Mouse (Mus musculus): ENCODE measurements around the gene Ost4. TPM values are rescaled to one million over a fixed set of nuclear protein-coding genes. Genes with fewer than 3 reads are reported as not detected.
A peak's percentile ranks its signal among the peaks of the same experiment; 100 is the strongest.

Ost4 gene
- total and polyA plus RNA-seq, 2 experiments from 2014 or later = 116 to 190 TPM

DNA sequence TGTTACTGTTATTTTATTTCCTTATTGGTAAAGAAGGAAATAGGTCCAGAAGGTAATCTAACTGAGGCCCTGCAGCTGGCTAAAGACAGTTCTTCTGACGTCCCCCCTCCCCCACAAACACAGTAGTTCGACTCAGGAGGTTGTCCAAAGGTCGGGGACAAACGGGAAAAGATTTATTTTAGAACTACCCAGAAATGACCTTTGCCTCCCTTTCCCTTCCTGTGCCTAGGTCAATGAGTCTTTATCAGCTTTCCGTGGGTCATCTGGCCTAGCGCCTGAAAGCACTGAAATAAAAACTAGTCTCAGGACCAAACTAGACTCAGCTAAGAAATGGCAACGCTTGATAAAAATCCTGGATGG lies 1.7 kb upstream of the Ost4 start:
- Histone ChIP-seq H3K36me3 (ENCODE audit: insufficient read depth) (peaks cover 20% of the 10 kb centered on the region), H3K27me3 (ENCODE audit: insufficient read depth, low read length) (no peaks in the 10 kb centered on the region), H3K4me1 (ENCODE audit: insufficient read depth) (peaks cover 10% of the 10 kb centered on the region), H3K27ac (ENCODE audit: low read depth, low read length) (no peak overlapping the region), H3K9me3 (ENCODE audit: low read length) (no peaks in the 10 kb centered on the region), H3K4me3 (ENCODE audit: low read depth, low read length) (no peak overlapping the region), H3K9ac (no peak overlapping the region), H3K4me2 (ENCODE audit: low read depth) (no peak overlapping the region)
- ATAC-seq = no peak
- 71% methylated on average over 7 of the region's 7 CpGs for WGBS
- no peak for DNase-seq
- TF ChIP-seq CTCF (IDR thresholded peaks at IDR 0.05; ENCODE audit: low read depth) = no peak

DNA sequence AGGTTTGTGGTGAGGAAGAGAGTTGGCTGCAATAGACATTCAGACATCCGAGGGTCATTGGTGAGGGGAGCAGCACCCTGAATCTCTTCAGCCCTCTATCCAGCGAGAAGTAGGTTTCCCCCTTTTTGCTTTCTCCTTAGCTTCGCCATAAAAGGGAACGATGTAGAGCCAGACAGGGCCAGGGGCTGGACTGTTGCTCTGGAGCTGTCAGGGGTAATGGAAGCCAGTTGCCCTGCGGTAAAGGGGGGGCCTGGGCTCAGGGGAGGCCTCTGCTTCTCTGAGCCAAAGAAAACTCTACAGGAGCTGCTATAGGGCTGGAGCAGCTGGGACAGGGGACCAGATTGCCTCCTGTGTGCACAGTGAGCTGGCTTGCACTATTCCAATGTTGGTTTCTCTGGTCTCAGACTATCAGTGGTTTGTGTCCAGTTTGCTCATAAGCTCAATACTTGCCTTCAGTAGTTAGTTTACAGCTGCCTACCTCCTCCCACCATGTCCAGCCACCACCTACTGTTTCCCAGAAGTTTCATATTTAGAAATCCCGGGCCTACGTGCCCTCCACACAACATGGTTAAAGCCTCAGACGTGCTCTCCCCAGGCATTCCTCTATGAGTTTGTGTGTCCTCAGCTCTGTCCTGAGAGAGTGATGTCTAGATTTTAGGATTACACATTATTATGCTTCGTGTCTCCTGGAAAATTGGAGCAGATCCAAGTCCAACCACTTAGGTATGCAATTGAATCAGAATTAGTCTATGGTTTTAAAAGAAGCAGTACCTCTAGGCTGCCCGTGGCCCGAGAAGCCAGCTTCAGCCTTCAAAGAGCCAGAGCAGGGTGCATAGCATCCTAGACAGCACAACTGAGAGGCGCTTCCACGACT lies 1.1 kb upstream of the Ost4 start:
- Histone ChIP-seq H3K4me2 (ENCODE audit: low read depth) (peak overlapping the region; percentile 96), H3K4me1 (ENCODE audit: insufficient read depth) (peaks cover 10% of the 10 kb centered on the region), H3K27ac (ENCODE audit: low read depth, low read length) (no peak overlapping the region), H3K4me3 (ENCODE audit: low read depth, low read length) (peak overlapping the region; percentile 69), H3K36me3 (ENCODE audit: insufficient read depth) (peaks cover 26% of the 10 kb centered on the region), H3K9me3 (ENCODE audit: low read length) (no peaks in the 10 kb centered on the region), H3K27me3 (ENCODE audit: insufficient read depth, low read length) (no peaks in the 10 kb centered on the region), H3K9ac (peak overlapping the region; percentile 84)
- ATAC-seq = no peak
- no peak for DNase-seq
- TF ChIP-seq CTCF (IDR thresholded peaks at IDR 0.05; ENCODE audit: low read depth) = no peak
- 49% methylated on average over 13 of the region's 13 CpGs for WGBS

- H3K36me3 ChIP-seq (ENCODE audit: insufficient read depth) = peaks cover 52% of the 10 kb centered on the region
- 92% methylated on average over 5 of the region's 5 CpGs for WGBS
- H3K4me2 ChIP-seq (ENCODE audit: low read depth) = no peak overlapping the region
- H3K27me3 ChIP-seq (ENCODE audit: insufficient read depth, low read length) = no peaks in the 10 kb centered on the region
- H3K4me1 ChIP-seq (ENCODE audit: insufficient read depth) = 0 out of 2 replicates have a peak, but pooled peaks cover 4% of the 10 kb centered on the region
- ATAC-seq = no peak
- no peaks in the 10 kb centered on the region for H3K9me3 ChIP-seq (ENCODE audit: low read length)
- no peak for DNase-seq
- no peak for TF ChIP-seq CTCF (IDR thresholded peaks at IDR 0.05; ENCODE audit: low read depth)
- no peak overlapping the region for H3K4me3 ChIP-seq (ENCODE audit: low read depth, low read length)
- H3K27ac ChIP-seq (ENCODE audit: low read depth, low read length) = no peak overlapping the region
- H3K9ac ChIP-seq = no peak overlapping the region
These were observed 5.7 kb downstream of the Ost4 start for GRCm38 (mm10) chr5:30901860-30902259.

- Histone ChIP-seq H3K27me3 (ENCODE audit: insufficient read depth, low read length) (no peaks in the 10 kb centered on the region), H3K36me3 (ENCODE audit: insufficient read depth) (peaks cover 47% of the 10 kb centered on the region), H3K4me3 (ENCODE audit: low read depth, low read length) (peak overlapping the region; percentile 85), H3K4me1 (ENCODE audit: insufficient read depth) (peaks cover 9% of the 10 kb centered on the region), H3K4me2 (ENCODE audit: low read depth) (peak overlapping the region; percentile 85), H3K9me3 (ENCODE audit: low read length) (no peaks in the 10 kb centered on the region), H3K9ac (0 out of 2 replicates have a peak overlapping the region, but pooled peaks have one; percentile 90), H3K27ac (ENCODE audit: low read depth, low read length) (peak overlapping the region; percentile 98; the same call in 1 of the 2 replicates)
- no peak for DNase-seq
- ATAC-seq = no peak
- 86% methylated on average over 7 of the region's 7 CpGs for WGBS
- no peak for TF ChIP-seq CTCF (IDR thresholded peaks at IDR 0.05; ENCODE audit: low read depth)
These were observed 17.2 kb downstream of the Ost4 start for GRCm38 (mm10) chr5:30890375-30890774.

DNA sequence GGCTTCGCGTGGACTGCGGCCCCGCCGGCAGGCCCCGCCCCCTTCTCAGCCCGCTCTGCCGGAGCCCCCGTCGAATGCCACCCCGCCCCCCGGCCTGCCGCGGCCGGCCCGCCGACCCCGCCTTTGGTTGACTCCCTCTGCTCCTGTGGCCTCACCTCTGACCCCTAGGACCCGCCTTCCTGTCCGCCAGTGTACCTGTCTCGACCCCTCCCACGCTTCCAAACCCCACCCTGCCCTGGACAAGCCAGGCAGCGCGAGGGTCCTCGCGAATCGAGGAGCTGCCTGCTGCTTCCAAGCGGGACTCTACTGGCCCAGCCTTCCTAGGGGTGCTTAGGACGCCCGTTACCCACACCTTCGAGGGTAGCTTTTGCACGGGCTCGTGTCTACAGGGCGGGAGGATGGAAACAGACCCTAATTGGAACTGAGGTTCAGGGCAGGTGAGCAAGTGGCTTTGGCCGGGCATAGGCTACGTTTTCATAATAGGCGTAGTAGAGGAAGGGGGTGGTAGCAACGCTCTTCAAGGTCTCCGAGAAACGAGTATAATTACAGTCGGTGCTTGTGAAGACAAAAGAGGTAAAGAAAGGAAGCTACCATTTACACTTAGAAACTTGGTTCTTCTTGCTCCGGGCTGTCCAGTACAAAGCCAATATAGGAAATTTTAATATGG lies 18.4 kb downstream of the Ost4 start:
- DNase-seq (peak; percentile 68), ATAC-seq (no peak; the same call in 1 of the 2 replicates)
- 1% methylated on average over 40 of the region's 42 CpGs for WGBS
- Histone ChIP-seq H3K9ac (peak overlapping the region; percentile 90), H3K36me3 (ENCODE audit: insufficient read depth) (peaks cover 36% of the 10 kb centered on the region), H3K27ac (ENCODE audit: low read depth, low read length) (peak overlapping the region; percentile 98), H3K27me3 (ENCODE audit: insufficient read depth, low read length) (no peaks in the 10 kb centered on the region), H3K9me3 (ENCODE audit: low read length) (no peaks in the 10 kb centered on the region), H3K4me2 (ENCODE audit: low read depth) (peak overlapping the region; percentile 85), H3K4me3 (ENCODE audit: low read depth, low read length) (peak overlapping the region; percentile 85), H3K4me1 (ENCODE audit: insufficient read depth) (peaks cover 9% of the 10 kb centered on the region)
- TF ChIP-seq CTCF (IDR thresholded peaks at IDR 0.05; ENCODE audit: low read depth) = no peak

- Histone ChIP-seq H3K27ac (ENCODE audit: low read depth, low read length) (peak within 1 kb of the TSS; percentile 98), H3K4me2 (ENCODE audit: low read depth) (peak within 1 kb of the TSS; percentile 85), H3K9ac (peak within 1 kb of the TSS; percentile 90), H3K4me1 (ENCODE audit: insufficient read depth) (peaks cover 9% of the 10 kb centered on the region), H3K9me3 (ENCODE audit: low read length) (no peaks in the 10 kb centered on the region), H3K4me3 (ENCODE audit: low read depth, low read length) (peak within 1 kb of the TSS; percentile 85), H3K36me3 (ENCODE audit: insufficient read depth) (peaks cover 28% of the 10 kb centered on the region), H3K27me3 (ENCODE audit: insufficient read depth, low read length) (no peaks in the 10 kb centered on the region)
- WGBS = 1% methylated on average over 41 of the region's 42 CpGs
- peak; percentile 10; the same call in 1 of the 2 replicates for TF ChIP-seq CTCF (IDR thresholded peaks at IDR 0.05; ENCODE audit: low read depth)
- peak; percentile 99 for DNase-seq
- peak; percentile 91 for ATAC-seq
These were observed 19.1 kb downstream of the Ost4 start, which contains the start of gene Agbl5 for GRCm38 (mm10) chr5:30888337-30889087. Gene Agbl5, plus strand, starts transcription at chr5:30888694.
